Mouse (Mus musculus) testis, postnatal 14 days (tissue): ENCODE results near the gene Gm572.

Experiments used
- DNase-seq: peaks from one replicate; pipeline ENCODE4 v3.0.0; 2021; ENCODE audit warnings: low spot score

Gm572 gene

DNA sequence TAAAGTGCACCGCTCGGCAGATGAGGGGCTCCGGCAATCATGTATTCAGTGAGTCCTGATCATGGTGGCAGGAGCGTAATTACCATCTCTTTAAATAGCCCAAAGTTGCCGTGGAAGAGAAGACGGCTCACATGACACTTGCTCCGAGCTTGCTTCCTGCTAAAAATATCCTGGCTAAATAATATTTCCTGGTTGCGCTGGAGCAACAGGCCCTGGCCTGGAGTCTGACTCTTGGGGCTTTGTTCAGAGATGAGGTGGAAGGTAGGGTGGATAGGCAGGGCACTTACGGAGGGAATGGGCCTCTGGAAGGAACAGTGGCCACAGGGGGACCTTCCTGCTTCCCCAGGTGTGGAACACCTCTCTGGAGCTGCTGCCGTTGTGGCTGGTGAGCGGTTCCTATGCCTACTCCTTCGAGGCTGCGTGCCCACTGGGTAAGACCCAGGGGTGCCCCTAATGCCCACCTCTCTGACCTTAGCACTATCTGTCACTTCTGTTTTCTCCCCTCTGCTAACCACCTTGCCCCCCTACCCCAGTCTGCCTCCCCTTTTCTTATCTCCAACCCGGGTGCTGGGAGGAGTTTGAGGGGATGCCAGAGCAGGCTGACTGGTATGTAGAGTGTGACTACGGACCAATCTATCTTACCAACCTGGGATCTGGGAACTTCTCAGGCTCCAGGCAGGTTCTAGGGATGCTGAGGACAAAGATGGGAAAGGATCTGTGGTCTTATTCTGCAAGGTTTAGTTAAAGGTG is 24.1 kb downstream of the Gm572 start:
- DNase-seq: no peak

GRCm38 (mm10) chr4:148671230-148671947 is 28.3 kb downstream of the Gm572 start:
- no peak for DNase-seq

DNA sequence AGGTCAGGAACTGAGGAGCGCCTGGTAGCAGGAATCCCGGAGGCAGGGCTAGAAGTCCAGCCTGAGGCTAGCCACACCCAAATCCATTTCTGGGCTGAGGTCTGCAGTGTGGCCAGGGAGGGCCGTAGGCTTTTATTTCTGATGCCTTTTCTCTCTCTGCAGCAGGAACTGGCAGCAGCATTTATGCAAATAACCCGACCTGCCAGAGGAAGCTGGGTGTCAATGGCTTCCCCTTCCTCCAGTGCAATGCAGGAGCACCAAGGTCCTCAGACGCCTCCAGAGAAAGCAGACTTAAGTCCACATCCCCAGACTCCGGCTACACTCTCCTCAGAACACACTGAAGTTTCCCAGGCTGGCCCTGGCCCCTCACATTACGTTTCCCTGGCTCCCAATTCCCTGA is 31.9 kb downstream of the Gm572 start:
- DNase-seq: no peak

GRCm38 (mm10) chr4:148676188-148676960 is 33.3 kb downstream of the Gm572 start:
- no peak for DNase-seq

DNA sequence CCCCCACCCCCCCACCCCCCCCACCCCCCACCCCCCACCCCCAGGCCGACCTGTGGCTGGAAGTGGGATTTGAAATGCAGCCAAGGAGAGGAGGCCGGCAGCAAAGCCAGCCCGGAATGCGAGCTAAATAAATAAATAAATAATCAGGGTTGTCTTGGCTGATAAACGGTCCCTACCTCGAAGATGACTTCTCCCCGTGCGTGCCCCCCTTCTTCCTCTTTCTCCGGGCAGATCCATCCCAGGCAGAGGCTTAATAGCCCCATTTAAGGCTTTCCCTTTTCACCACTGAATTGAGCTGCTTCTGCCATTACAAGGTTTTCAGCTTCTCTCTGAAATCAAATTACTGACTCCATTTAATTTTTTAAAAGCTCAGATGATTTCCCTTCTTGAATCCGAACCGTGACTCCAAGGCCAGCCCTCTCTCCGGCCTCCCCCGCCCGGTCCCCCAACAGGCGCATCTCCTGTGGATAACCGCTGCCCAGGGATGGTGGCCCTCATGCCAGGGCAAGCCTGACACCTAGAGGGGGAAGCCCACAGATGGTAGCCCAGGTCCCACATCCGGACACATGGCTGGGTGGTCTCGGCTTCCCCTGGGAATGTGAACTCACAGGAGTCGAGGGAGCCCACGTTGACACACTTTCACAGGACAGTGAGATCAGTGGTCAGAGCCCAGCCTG is 34.0 kb downstream of the Gm572 start:
- no peak for DNase-seq

GRCm38 (mm10) chr4:148678105-148678504 is 35.0 kb downstream of the Gm572 start:
- DNase-seq: no peak

DNA sequence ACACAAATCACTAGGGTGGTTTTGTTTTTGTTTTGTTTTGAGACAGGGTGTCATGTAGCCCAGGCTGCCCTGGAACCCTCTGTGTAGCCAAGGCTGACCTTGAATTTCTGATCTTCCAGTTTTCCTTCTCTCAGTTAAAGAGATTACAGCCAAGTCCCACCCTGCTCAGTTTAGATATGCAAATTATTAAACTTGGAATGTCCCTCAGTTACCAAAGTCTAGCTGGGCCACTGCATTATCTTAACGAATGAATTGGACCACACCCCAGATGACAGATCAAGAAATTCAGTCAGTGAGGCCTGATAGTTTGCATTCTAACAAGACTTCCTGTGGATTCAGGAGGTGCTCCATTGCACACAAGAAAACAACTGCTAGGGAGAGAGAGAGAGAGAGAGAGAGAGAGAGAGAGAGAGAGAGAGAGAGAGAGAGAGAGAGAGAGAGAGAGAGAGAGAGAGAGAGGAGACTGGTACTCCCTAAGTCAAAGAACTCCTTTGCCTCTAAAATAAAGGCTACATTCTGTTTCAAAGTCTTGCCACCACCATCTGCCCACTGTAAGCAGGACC is 37.5 kb downstream of the Gm572 start:
- DNase-seq: no peak

- DNase-seq: peak; percentile 46
Measured at GRCm38 (mm10) chr4:148681429-148681828, 38.3 kb downstream of the Gm572 start.

DNA sequence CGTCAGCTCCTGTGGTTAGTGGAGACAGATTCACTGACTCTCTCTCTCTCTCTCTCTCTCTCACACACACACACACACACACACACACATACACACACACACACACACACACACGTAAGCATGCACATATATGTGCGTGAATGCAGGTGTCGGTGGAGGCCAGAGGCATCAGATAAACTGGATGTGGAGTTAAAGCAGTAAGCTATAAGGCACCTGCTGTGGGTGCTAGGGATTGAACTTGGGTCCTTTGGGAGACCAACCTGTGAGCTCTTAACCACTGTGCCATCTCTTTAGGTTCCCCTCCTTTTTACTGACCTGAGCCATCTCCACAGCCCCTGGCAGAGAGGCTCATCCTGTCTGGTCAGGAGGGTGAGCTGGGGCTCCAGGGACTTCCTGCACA is 39.8 kb downstream of the Gm572 start:
- no peak for DNase-seq

DNA sequence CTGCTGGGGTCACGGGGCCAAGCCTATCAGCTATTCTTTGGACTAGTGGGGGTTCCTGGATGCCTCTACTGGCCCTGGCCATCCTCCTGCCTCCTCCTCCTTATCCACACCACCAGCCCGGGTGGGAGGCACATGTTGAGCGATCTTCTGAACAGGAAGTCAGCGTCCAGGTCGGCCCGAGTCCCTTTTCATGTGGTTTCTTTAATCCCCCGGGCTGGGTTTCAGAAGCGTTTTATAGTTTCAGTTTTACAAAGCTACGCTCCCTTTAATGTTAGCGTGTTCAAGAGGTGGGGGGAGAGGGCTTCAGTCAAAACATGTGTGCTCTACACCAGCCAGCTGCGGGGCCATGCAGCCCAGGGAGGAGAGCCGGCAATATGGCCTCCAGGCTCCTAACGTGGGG is 40.4 kb downstream of the Gm572 start:
- no peak for DNase-seq

- DNase-seq: no peak
Measured at GRCm38 (mm10) chr4:148686491-148686941, 43.4 kb downstream of the Gm572 start.

DNA sequence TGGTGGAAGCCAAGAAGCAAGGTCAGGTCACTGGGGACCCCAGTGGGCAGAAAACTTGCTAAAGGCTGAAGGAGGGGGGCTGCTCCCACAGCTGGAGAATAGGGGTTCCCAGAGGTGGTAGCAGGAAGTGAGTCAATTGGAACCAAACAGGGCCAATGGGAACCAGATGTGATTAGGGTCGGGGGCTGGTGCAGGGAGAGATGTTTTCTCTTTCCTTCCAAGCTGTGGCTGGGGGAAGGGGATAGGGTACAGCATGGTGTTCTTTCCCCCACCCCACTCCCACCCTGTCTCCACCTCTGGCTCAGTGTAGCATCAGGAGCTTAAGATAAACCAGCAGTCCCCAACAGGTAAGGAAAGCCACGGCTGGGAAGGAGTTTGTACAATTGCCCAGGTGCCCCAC is 45.0 kb downstream of the Gm572 start:
- no peak for DNase-seq

GRCm38 (mm10) chr4:148691185-148691584 is 48.1 kb downstream of the Gm572 start:
- DNase-seq: no peak

DNA sequence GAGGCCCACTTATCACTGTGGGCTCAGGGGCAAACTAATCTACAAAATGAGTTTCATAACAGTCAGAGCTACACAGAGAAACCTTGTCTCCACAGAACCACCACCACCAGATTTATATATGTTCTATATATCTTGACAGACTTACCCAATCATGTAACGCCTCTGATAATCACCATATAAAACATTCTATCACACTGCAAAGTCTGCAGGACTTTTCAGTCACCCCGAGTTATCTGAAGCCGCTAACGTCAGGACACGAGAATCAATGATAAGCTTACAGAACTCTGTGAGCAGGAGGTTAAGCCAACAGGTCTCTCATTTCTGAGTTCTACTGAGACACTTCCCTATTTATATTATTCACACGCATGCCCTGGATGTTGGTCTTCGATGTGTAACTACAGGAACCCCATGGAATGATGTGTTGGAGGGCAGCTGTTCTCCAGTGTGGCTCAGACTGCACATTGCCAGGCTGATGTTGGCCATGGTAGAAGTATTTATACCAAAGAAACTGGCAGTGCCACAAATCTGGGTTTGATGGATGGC is 50.4 kb downstream of the Gm572 start:
- DNase-seq: no peak

DNA sequence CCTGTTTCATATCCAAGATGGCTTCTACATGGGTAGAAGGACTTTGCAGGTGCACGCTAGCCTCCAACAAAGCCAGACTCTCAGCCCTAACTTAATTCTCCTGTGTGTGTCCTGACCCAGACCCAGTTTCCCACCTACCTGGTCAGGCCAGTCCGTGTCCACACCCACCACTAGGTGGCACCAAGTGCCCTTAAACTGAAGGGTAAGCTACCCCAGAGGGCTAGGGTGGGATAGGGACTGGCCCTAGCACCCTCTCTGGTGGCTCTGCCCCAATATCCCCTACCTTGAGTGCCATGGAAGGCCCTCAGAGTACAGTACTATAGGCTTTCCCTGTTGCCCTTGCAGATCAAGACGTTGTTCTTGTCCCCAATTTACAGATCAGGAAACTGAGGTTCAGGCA is 61.6 kb downstream of the Gm572 start:
- no peak for DNase-seq

GRCm38 (mm10) chr4:148708836-148709235 is 65.7 kb downstream of the Gm572 start:
- no peak for DNase-seq

GRCm38 (mm10) chr4:148710446-148710845 is 67.3 kb downstream of the Gm572 start:
- no peak for DNase-seq

GRCm38 (mm10) chr4:148711323-148711722 is 68.2 kb downstream of the Gm572 start:
- DNase-seq: no peak

DNA sequence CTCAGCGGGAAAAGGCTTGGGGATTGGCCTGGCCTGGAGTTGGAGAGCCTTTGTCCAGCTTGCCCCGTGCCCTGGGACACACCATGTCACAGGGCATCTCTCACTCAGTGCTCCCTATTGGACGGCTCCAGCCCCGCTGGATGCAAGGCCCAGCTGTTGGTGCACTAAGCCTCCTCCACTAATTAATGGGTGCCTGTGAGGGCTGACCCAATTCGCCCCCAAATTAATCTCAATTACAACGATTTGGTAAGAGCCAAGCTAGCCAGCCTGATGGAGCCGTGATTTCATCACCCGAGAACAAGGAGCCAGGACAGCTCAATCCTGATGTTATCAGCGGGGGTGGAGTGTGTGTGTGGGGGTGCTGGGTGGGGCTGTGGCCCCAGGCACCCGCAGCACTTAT is 69.5 kb downstream of the Gm572 start:
- DNase-seq: no peak

DNA sequence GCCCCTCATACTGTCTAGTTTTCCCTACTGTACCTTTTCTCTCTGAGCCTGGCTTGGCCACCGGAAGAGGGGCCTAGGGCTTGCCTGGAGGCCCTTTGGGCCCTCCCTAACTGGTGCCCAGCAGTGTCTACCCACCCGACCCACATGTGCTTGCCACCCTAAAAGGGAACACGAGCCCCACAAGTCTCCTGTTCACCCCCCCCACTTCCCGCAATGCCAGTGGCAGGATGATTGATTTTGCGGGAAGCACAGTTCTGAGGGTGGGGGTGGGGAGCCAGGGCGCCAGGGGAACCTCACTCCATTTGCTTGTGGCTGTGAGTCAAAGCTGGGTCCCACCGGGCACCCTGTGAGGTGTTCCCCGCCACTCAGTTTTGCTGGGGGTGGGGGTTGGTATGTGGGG is 70.9 kb downstream of the Gm572 start:
- DNase-seq: no peak

DNA sequence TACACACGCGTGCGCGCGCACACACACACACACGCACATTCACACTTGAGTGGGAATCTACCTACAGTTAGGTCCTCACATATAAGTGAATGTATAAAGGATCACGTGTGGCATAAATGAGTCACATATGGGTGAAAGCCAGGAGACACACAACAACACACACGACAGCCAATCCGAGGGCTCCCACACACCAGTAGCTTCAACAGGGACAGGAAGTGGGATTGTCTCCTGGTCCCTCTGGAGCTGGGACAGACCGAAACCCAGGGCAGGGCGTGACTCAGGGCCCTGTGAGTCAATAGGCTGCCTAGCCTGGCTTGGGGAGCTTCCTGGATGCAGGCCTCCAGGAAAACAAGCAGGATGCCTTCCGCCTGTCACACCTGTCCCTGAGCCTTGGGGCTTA is 71.6 kb downstream of the Gm572 start:
- no peak for DNase-seq

- no peak for DNase-seq
Measured at GRCm38 (mm10) chr4:148715396-148715795, 72.3 kb downstream of the Gm572 start.
